Mouse (Mus musculus): ENCODE data around the gene R3hdml. TPM values are rescaled to one million over a fixed set of nuclear protein-coding genes. Genes with fewer than 3 reads are reported as not detected.

Gene R3hdml
- 0.14 and 0.27 TPM in 2 replicates for polyA plus RNA-seq (2012; rRNA removed)

DNA sequence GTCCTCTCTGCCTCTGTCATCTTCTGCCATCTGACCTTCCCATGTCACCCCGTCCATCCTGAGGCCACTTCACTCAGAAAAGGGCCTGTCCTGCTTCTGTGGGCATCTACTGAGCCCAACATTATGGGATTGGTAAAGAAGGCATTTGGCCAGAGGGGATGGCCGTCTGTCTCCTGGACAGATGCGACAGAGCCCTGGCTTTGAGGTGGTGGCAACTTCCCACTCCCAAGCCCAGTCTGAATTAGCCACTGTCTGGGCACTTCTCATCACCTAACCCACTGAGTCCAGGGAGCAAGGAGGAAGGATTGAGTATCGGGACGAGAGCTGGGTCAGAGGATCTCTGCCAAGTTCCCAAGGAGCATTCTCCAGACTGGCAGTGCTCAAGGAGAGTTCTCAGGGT is at the start of gene R3hdml:
Gene R3hdml (plus strand): TSS at position 301 of the 400 bp plus-strand sequence.

GRCm38 (mm10) chr2:163472466-163472851 is 19.7 kb upstream of the R3hdml start, which contains the start of gene Fitm2:
Gene Fitm2, minus strand, starts transcription at chr2:163472629.

GRCm38 (mm10) chr2:163506300-163507004 is 14.3 kb downstream of the R3hdml start, which contains the start of gene Hnf4a:
Gene Hnf4a, plus strand, starts transcription at chr2:163506808.

Other genes starting within 250 kb of the R3hdml start
- gene Jph2, start 94.3 kb upstream of the R3hdml start, polyA plus RNA-seq (2012; rRNA removed) = 1.3 and 2.1 TPM in 2 replicates
- gene Oser1, start 67.6 kb upstream of the R3hdml start, polyA plus RNA-seq (2012; rRNA removed) = 27.2 and 27.8 TPM in 2 replicates
- gene Gdap1l1, start 53.8 kb upstream of the R3hdml start, polyA plus RNA-seq (2012; rRNA removed) = 137 and 146 TPM in 2 replicates
- 7.1 and 7.4 TPM in 2 replicates for gene Fitm2, start 19.7 kb upstream of the R3hdml start, polyA plus RNA-seq (2012; rRNA removed)
- gene Hnf4a, start 14.5 kb downstream of the R3hdml start, polyA plus RNA-seq (2012; rRNA removed) = 0.03 TPM in 2 replicates
- 28.1 and 28.4 TPM in 2 replicates for gene Ttpal, start 110.0 kb downstream of the R3hdml start, polyA plus RNA-seq (2012; rRNA removed)
- gene Serinc3, start 152.8 kb downstream of the R3hdml start, polyA plus RNA-seq (2012; rRNA removed) = 101 and 104 TPM in 2 replicates
- 72.6 and 78.2 TPM in 2 replicates for gene Pkig, start 166.1 kb downstream of the R3hdml start, polyA plus RNA-seq (2012; rRNA removed)

Measured in central nervous system, embryonic 18 days (tissue).